Mouse (Mus musculus): ENCODE measurements at regions not wholly inside any gene's neighbourhood (a gene's known extent, or its start where the extent isn't known, plus 50 kb on each side); places are given as distances from the start of the nearest gene placed in this dataset.

DNA sequence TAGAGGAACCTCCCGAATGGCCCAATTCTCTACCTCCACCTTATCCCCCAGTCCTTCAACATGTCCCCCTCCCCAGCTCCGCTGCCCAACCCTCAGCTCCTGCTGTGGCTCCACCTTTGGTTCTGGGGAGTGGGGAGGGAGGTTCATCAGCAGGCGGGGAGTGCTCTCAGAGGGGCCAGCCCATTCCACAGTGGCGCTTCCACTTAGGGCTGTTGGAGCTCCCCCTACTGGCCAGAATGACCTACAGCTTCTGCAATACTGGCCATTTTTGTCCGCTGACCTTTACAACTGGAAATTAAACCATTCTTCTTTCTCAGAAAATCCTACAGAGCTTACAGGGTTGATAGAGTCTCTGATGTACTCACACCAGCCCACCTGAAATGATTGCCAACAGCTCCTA, 508.0 kb upstream of the Klhl4 start:
- DNase-seq (ENCODE audit: low read depth) = peak; percentile 23

DNA sequence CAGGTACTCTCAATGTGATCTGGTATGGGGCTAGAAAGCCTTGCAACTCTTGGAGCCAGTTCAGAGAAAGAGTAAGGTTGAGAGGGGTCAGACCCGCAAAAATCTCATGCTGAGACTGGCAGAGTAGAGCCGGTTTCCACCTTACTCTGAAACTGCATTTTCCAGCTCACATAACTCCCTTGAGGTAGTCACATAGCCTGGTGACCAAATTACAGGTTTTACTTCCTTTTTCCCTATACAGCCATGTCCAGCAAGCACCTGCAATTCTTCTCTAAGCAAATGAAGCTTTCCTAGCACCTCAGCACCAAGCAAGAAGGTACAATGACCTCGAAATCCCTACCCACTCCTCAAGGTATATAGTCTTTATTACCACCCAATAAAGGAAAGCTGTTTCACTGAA, 481.0 kb upstream of the Klhl4 start:
- no peak for DNase-seq (ENCODE audit: low read depth)

DNA sequence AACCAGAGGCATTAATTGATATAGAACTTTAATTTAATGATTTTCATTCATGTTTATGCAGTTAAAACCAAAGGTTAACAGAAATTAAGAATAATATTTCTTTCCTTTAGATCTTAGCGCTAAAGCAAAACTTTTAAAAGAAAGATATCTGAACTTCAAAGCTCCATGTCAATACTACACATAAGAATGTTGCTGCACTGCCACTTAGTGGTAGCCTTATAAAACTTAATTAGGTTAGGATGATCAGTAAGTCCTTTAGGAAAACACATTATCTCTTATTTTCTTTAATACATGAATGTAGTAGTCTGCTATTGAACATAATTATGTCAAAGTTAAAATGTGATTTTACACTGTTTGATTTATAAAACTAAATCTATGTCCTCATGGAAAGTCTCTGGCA, 432.9 kb upstream of the Klhl4 start:
- DNase-seq (ENCODE audit: low read depth) = peak; percentile 12

All from induced T-regulatory cell, adult 2 months (primary cell).